Mouse (Mus musculus) heart, adult 2 months (tissue): ENCODE measurements around the gene Slc25a39.
A peak's percentile ranks its signal among the peaks of the same experiment; 100 is the strongest.

Source experiments
- CTCF ChIP-seq: fragments of 200-600 bp; IDR thresholded peaks from 2 replicates; pipeline ENCODE4 v1.8.1; 2022; ENCODE audit warnings: antibody characterized with exemption, mild to moderate bottlenecking, moderate library complexity
- EP300 ChIP-seq: fragments of 200-500 bp; IDR thresholded peaks from 2 replicates; pipeline ENCODE4 v1.6.1; 2011; ENCODE audit warnings: low read depth, low read length, control low read depth; ENCODE audit not compliant: insufficient read depth

- TF ChIP-seq CTCF (no peak), EP300 (0 out of 2 replicates have a peak, but pooled peaks have one; percentile 13)
Measured at GRCm38 (mm10) chr11:102428981-102429540, 21.3 kb upstream of the Slc25a39 start.
